Mouse (Mus musculus): ENCODE measurements around the gene Fam186b. TPM values are rescaled to one million over a fixed set of nuclear protein-coding genes. Genes with fewer than 3 reads are reported as not detected.

The Fam186b gene
- total RNA-seq, 2 experiments from 2014 or later, result 1.4 to 1.5 TPM

GRCm38 (mm10) chr15:99241249-99241648 is 54.4 kb downstream of the Fam186b start:
- intact Hi-C loops (cut with DNase I), result no loop called here

GRCm38 (mm10) chr15:99240129-99240528 is 55.6 kb downstream of the Fam186b start:
- intact Hi-C loops (cut with DNase I), result no loop called here
- no peak for DNase-seq (ENCODE audit: extremely low spot score in 1 of 2, low spot score in 2 of 2)

More at GRCm38 (mm10) chr15:99241249-99241648, 54.4 kb downstream of the Fam186b start:
- DNase-seq (ENCODE audit: extremely low spot score in 1 of 2, low spot score in 2 of 2), result no peak

GRCm38 (mm10) chr15:99238006-99238405 is 57.7 kb downstream of the Fam186b start:
- DNase-seq (ENCODE audit: extremely low spot score in 1 of 2, low spot score in 2 of 2), result no peak
- intact Hi-C loops (cut with DNase I), result no loop called here

GRCm38 (mm10) chr15:99234326-99235010 is 61.2 kb downstream of the Fam186b start:
- DNase-seq (ENCODE audit: extremely low spot score in 1 of 2, low spot score in 2 of 2), result no peak
- intact Hi-C loops (cut with DNase I), result no loop called here

- DNase-seq (ENCODE audit: extremely low spot score in 1 of 2, low spot score in 2 of 2), result no peak
- intact Hi-C loops (cut with DNase I), result no loop called here
These were observed 62.0 kb downstream of the Fam186b start for GRCm38 (mm10) chr15:99233719-99234118.

GRCm38 (mm10) chr15:99231998-99232397 is 63.7 kb downstream of the Fam186b start:
- intact Hi-C loops (cut with DNase I), result no loop called here
- DNase-seq (ENCODE audit: extremely low spot score in 1 of 2, low spot score in 2 of 2), result no peak

- intact Hi-C loops (cut with DNase I), result no loop called here
- DNase-seq (ENCODE audit: extremely low spot score in 1 of 2, low spot score in 2 of 2), result no peak
These were observed 69.6 kb downstream of the Fam186b start for GRCm38 (mm10) chr15:99226090-99226489.

- intact Hi-C loops (cut with DNase I), result no loop called here
- DNase-seq (ENCODE audit: extremely low spot score in 1 of 2, low spot score in 2 of 2), result peak; percentile 56 to 71
These were observed 70.4 kb downstream of the Fam186b start for GRCm38 (mm10) chr15:99225081-99225810.

- intact Hi-C loops (cut with DNase I), result no loop called here
- DNase-seq (ENCODE audit: extremely low spot score in 1 of 2, low spot score in 2 of 2), result peak; percentile 74 to 83
These were observed 71.3 kb downstream of the Fam186b start, which contains the start of gene Kcnh3 for GRCm38 (mm10) chr15:99224208-99224911. Kcnh3 (plus strand) TSS chr15:99224861.

- peak in 1 of 2 experiments; percentile 70 for DNase-seq (ENCODE audit: extremely low spot score in 1 of 2, low spot score in 2 of 2)
- intact Hi-C loops (cut with DNase I), result no loop called here
These were observed 72.0 kb downstream of the Fam186b start for GRCm38 (mm10) chr15:99223585-99224207.

GRCm38 (mm10) chr15:99222794-99223584 is 72.7 kb downstream of the Fam186b start:
- intact Hi-C loops (cut with DNase I), result no loop called here
- DNase-seq (ENCODE audit: extremely low spot score in 1 of 2, low spot score in 2 of 2), result no peak

- intact Hi-C loops (cut with DNase I), result no loop called here
- DNase-seq (ENCODE audit: extremely low spot score in 1 of 2, low spot score in 2 of 2), result no peak
These were observed 74.3 kb downstream of the Fam186b start for GRCm38 (mm10) chr15:99221315-99221952.

Other genes with a start within 250 kb of the Fam186b start
- gene Prph, start 240.7 kb downstream of the Fam186b start, total RNA-seq (2021), result 1 to 10 TPM; 5.5 to 5.9 TPM
- 1 to 10 TPM; 1.4 to 2.2 TPM for gene Troap, start 221.3 kb downstream of the Fam186b start, total RNA-seq (2021)
- not detected for gene C1ql4, start 208.1 kb downstream of the Fam186b start, total RNA-seq (2021)
- not detected for gene Dnajc22, start 202.7 kb downstream of the Fam186b start, total RNA-seq (2021)
- 10 to 100 TPM; 34.4 to 36.4 TPM for gene Spats2, start 170.0 kb downstream of the Fam186b start, total RNA-seq (2021)
- gene Kcnh3, start 71.0 kb downstream of the Fam186b start, total RNA-seq (2021), result 100 to 1,000 TPM; 132 to 134 TPM
- gene Mcrs1, start 43.9 kb downstream of the Fam186b start, total RNA-seq (2021), result 100 to 1,000 TPM; 116 to 127 TPM
- gene Prpf40b, start 801 bp downstream of the Fam186b start, total RNA-seq (2021), result 100 to 1,000 TPM; 101 to 105 TPM
- 10 to 100 TPM; 12.6 to 14.1 TPM for gene Fmnl3, start 74.6 kb upstream of the Fam186b start, total RNA-seq (2021)
- 100 to 1,000 TPM; 309 to 315 TPM for gene Tmbim6, start 97.0 kb upstream of the Fam186b start, total RNA-seq (2021)
- 10 to 100 TPM; 35.8 to 38.3 TPM for gene Nckap5l, start 161.9 kb upstream of the Fam186b start, total RNA-seq (2021)
- gene Bcdin3d, start 178.8 kb upstream of the Fam186b start, total RNA-seq (2021), result 1 to 10 TPM; 4.3 to 4.8 TPM
- gene Faim2, start 232.3 kb upstream of the Fam186b start, total RNA-seq (2021), result 100 to 1,000 TPM; 130 to 135 TPM

Measured in left cerebral cortex, postnatal 10 days (tissue).